Mouse (Mus musculus): ENCODE data around the gene Heatr5b. TPM values are rescaled to one million over a fixed set of nuclear protein-coding genes. Genes with fewer than 3 reads are reported as not detected.
A peak's percentile ranks its signal among the peaks of the same experiment; 100 is the strongest.

The Heatr5b gene
- polyA plus RNA-seq, 2 experiments, result 11.5 to 21.9 TPM

- DNase-seq (ENCODE audit: low spot score) (no peak), ATAC-seq (ENCODE audit: low FRiP score, low read depth) (no peak)
- H3K9me3 ChIP-seq (ENCODE audit: control insufficient read depth, low read length), result no peaks in the 10 kb centered on the region
- TF ChIP-seq POLR2A (IDR thresholded peaks at IDR 0.05; ENCODE audit: borderline replicate concordance, extremely low read depth, insufficient read depth, insufficient read length), result no peak
- no peak overlapping the region for H3K4me2 ChIP-seq (replicated peaks; ENCODE audit: low read depth, low read length, severe bottlenecking)
- no peaks in the 10 kb centered on the region for H3K4me1 ChIP-seq (ENCODE audit: control insufficient read depth, insufficient read depth, low read length)
- no peak overlapping the region for H3K27ac ChIP-seq (replicated peaks; ENCODE audit: low read depth, low read length)
- no peaks in the 10 kb centered on the region for H3K27me3 ChIP-seq (ENCODE audit: control insufficient read depth, insufficient read depth, low read length)
- H3K9ac ChIP-seq (ENCODE audit: low read depth, low read length, severe bottlenecking), result no peak overlapping the region
- WGBS, result 76% methylated on average over 10 of the region's 10 CpGs
- peaks cover 33% of the 10 kb centered on the region for H3K36me3 ChIP-seq (ENCODE audit: control insufficient read depth, insufficient read depth, low read length)
- no peak overlapping the region for H3K4me3 ChIP-seq (replicated peaks; ENCODE audit: low read length)
Measured at GRCm38 (mm10) chr17:78752064-78752463, 83.1 kb downstream of the Heatr5b start.

DNA sequence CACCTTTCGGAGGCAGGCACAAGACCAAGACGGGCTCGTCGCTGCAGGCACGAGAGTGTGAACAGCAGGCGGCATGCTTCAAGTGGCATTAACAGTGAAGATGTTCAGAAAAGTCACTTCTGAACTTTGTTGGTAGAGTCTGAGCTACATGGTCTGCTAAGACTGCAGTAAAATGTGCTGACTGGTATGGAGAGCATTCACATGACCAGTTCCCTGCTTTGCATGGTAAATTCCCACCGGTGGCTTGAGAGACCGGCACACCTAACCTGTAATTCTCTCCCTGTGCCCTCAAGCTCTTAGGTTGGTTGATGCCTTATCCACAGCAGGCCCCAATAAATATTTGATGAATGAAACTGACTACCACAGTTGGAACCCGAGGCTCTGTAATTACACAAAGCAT, 86.7 kb downstream of the Heatr5b start:
- H3K4me3 ChIP-seq (replicated peaks; ENCODE audit: low read length), result no peak overlapping the region
- 73% methylated on average over 9 of the region's 9 CpGs for WGBS

DNA sequence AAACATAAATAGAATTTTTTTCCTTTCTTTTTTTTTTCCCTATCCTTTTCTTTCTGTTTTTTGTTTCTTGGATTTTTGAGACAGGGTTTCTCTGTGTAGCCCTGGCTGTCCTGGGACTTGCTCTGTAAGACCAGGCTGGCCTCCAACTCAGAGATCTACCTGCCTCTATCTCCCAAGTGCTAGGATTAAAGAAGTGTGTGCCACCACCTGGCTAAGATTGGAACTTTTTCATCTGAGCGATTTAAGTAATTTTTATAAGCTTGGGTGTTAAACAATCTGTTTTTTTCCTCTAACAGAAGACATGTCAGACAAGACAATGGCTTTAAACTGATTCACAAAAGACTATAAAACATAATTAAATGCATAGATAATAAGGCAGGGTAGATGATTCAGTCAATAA, 96.7 kb downstream of the Heatr5b start:
- Histone ChIP-seq H3K4me3 (replicated peaks; ENCODE audit: low read length) (no peak overlapping the region), H3K9ac (ENCODE audit: low read depth, low read length, severe bottlenecking) (no peak overlapping the region), H3K4me2 (replicated peaks; ENCODE audit: low read depth, low read length, severe bottlenecking) (no peak overlapping the region), H3K27ac (replicated peaks; ENCODE audit: low read depth, low read length) (no peak overlapping the region), H3K4me1 (ENCODE audit: control insufficient read depth, insufficient read depth, low read length) (peaks cover 11% of the 10 kb centered on the region), H3K9me3 (ENCODE audit: control insufficient read depth, low read length) (no peaks in the 10 kb centered on the region), H3K27me3 (ENCODE audit: control insufficient read depth, insufficient read depth, low read length) (no peaks in the 10 kb centered on the region), H3K36me3 (ENCODE audit: control insufficient read depth, insufficient read depth, low read length) (no peaks in the 10 kb centered on the region)
- TF ChIP-seq POLR2A (IDR thresholded peaks at IDR 0.05; ENCODE audit: borderline replicate concordance, extremely low read depth, insufficient read depth, insufficient read length), result no peak
- ATAC-seq (ENCODE audit: low FRiP score, low read depth) (no peak), DNase-seq (ENCODE audit: low spot score) (no peak)
- WGBS, result 36% methylated on average over 1 of the region's 1 CpGs

More for the DNA sequence above, 86.7 kb downstream of the Heatr5b start:
- Histone ChIP-seq H3K27me3 (ENCODE audit: control insufficient read depth, insufficient read depth, low read length) (no peaks in the 10 kb centered on the region), H3K4me1 (ENCODE audit: control insufficient read depth, insufficient read depth, low read length) (no peaks in the 10 kb centered on the region), H3K9me3 (ENCODE audit: control insufficient read depth, low read length) (no peaks in the 10 kb centered on the region), H3K4me2 (replicated peaks; ENCODE audit: low read depth, low read length, severe bottlenecking) (no peak overlapping the region), H3K27ac (replicated peaks; ENCODE audit: low read depth, low read length) (no peak overlapping the region), H3K36me3 (ENCODE audit: control insufficient read depth, insufficient read depth, low read length) (peaks cover 17% of the 10 kb centered on the region), H3K9ac (ENCODE audit: low read depth, low read length, severe bottlenecking) (no peak overlapping the region)
- ATAC-seq (ENCODE audit: low FRiP score, low read depth), result no peak
- no peak for TF ChIP-seq POLR2A (IDR thresholded peaks at IDR 0.05; ENCODE audit: borderline replicate concordance, extremely low read depth, insufficient read depth, insufficient read length)
- DNase-seq (ENCODE audit: low spot score), result no peak

DNA sequence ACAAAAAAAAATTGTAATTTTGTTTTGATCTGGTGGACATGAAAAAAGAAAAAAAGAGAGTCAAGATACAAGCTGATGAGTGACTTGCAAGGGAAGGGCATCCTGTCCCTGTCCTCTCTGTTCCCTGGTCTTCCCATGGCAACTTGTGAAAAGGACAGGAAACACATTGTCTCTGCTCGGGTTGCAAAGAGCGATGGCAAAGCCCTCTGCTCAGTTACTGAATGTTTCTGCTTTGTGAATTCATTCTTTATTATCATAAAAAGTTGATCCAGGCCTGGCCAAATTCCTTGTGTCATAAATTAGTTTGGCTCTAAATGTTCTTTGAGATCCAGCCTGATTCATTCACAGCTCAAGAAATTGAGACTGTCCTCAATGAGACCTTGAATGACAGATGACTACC, 97.4 kb downstream of the Heatr5b start:
- ATAC-seq (ENCODE audit: low FRiP score, low read depth), result no peak
- 47% methylated on average over 2 of the region's 2 CpGs for WGBS

GRCm38 (mm10) chr17:78737096-78737495, 98.1 kb downstream of the Heatr5b start, which contains the start of gene Strn:
Strn (minus strand) TSS chr17:78737196.
- H3K9me3 ChIP-seq (ENCODE audit: control insufficient read depth, low read length), result no peaks in the 10 kb centered on the region
- H3K36me3 ChIP-seq (ENCODE audit: control insufficient read depth, insufficient read depth, low read length), result no peaks in the 10 kb centered on the region
- peak within 1 kb of the TSS; percentile 99 for H3K4me3 ChIP-seq (replicated peaks; ENCODE audit: low read length)
- no peaks in the 10 kb centered on the region for H3K27me3 ChIP-seq (ENCODE audit: control insufficient read depth, insufficient read depth, low read length)
- DNase-seq (ENCODE audit: low spot score) (no peak), ATAC-seq (ENCODE audit: low FRiP score, low read depth) (no peak)
- H3K9ac ChIP-seq (ENCODE audit: low read depth, low read length, severe bottlenecking), result peak within 1 kb of the TSS; percentile 92
- H3K4me1 ChIP-seq (ENCODE audit: control insufficient read depth, insufficient read depth, low read length), result peaks cover 11% of the 10 kb centered on the region
- TF ChIP-seq POLR2A (IDR thresholded peaks at IDR 0.05; ENCODE audit: borderline replicate concordance, extremely low read depth, insufficient read depth, insufficient read length), result no peak
- H3K27ac ChIP-seq (replicated peaks; ENCODE audit: low read depth, low read length), result peak within 1 kb of the TSS; percentile 85
- 32% methylated on average over 4 of the region's 4 CpGs for WGBS
- H3K4me2 ChIP-seq (replicated peaks; ENCODE audit: low read depth, low read length, severe bottlenecking), result peak within 1 kb of the TSS; percentile 80

More for the DNA sequence above, 97.4 kb downstream of the Heatr5b start:
- Histone ChIP-seq H3K9me3 (ENCODE audit: control insufficient read depth, low read length) (no peaks in the 10 kb centered on the region), H3K27ac (replicated peaks; ENCODE audit: low read depth, low read length) (no peak overlapping the region), H3K27me3 (ENCODE audit: control insufficient read depth, insufficient read depth, low read length) (no peaks in the 10 kb centered on the region), H3K36me3 (ENCODE audit: control insufficient read depth, insufficient read depth, low read length) (no peaks in the 10 kb centered on the region), H3K9ac (ENCODE audit: low read depth, low read length, severe bottlenecking) (no peak overlapping the region), H3K4me1 (ENCODE audit: control insufficient read depth, insufficient read depth, low read length) (peaks cover 11% of the 10 kb centered on the region), H3K4me2 (replicated peaks; ENCODE audit: low read depth, low read length, severe bottlenecking) (no peak overlapping the region), H3K4me3 (replicated peaks; ENCODE audit: low read length) (no peak overlapping the region)
- DNase-seq (ENCODE audit: low spot score), result no peak
- no peak for TF ChIP-seq POLR2A (IDR thresholded peaks at IDR 0.05; ENCODE audit: borderline replicate concordance, extremely low read depth, insufficient read depth, insufficient read length)
